Comparison of ENCODE assay signal across 16 mouse cellular contexts in the genomic region with DNA sequence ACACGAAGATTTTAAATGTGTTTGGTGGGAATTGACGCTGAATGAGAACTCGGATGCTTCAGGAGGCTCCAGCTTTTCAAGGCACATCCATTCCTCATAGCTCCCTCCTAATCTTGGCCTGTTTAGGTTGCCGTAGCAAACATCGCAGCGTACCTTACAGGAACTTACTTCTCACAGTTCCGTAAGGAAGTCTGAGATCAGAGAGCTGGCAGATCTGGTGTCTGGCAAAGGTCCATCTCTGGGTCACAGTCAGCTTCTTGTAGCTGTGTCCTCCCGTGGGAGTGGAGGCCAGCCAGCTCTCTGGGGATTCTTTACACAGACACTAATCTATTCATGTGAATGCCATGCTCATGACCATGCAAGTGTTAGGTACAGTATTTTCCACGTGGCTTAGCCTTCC. TPM values are rescaled to one million over a fixed set of nuclear protein-coding genes. Genes with fewer than 3 reads are reported as not detected.
DNase-seq lines count a peak whose midpoint lies in the region; ATAC-seq and TF ChIP-seq lines count a peak whose summit lies in the region.
"Had no signal": no experiment of that assay in that cellular context is flagged by ENCODE, and none has a peak within 500 bp of the region (broad histone marks: within the 10 kb centered on the region; RNA-seq: fewer than 3 reads in every experiment).

No protein-coding gene starts in this region.

- H3K9me3 ChIP-seq in kidney, embryonic 14.5 days (ENCODE audit: control insufficient read depth, low read length) = no peaks in the 10 kb centered on the region
- H3K9me3 ChIP-seq: forebrain, embryonic 10.5 days; heart, embryonic 13.5 days; liver, embryonic 13.5 days had no signal

- no peaks in the 10 kb centered on the region for H3K4me1 ChIP-seq in kidney, adult 2 months (ENCODE audit: control insufficient read depth, insufficient read depth, low read length)
- no peaks in the 10 kb centered on the region for H3K4me1 ChIP-seq in kidney, embryonic 14.5 days (ENCODE audit: control insufficient read depth, insufficient read depth, low read length)
- H3K4me1 ChIP-seq: liver, embryonic 13.5 days had no signal

- H3K9ac ChIP-seq in kidney, embryonic 14.5 days (ENCODE audit: low read depth, low read length) = no peak overlapping the region
- H3K9ac ChIP-seq: heart, embryonic 13.5 days; liver, embryonic 13.5 days had no signal

- no peak overlapping the region for H3K4me2 ChIP-seq in kidney, embryonic 14.5 days (replicated peaks; ENCODE audit: low read depth, low read length)
- H3K4me2 ChIP-seq: heart, embryonic 13.5 days; liver, embryonic 13.5 days had no signal

- H3K4me3 ChIP-seq in kidney, adult 2 months (ENCODE audit: insufficient read depth, low read depth, low read length) = no peak overlapping the region
- no peak overlapping the region for H3K4me3 ChIP-seq in kidney, embryonic 14.5 days (ENCODE audit: low read length)
- H3K4me3 ChIP-seq: forebrain, embryonic 10.5 days; heart, embryonic 13.5 days; layer of hippocampus, adult 2 months; liver, embryonic 13.5 days had no signal

- DNase-seq in cerebellum, postnatal 10 days = peak; percentile 54 to 55
- no peak for DNase-seq in cerebellum, adult 8-10 months
- DNase-seq in kidney, adult 2 months = peak; percentile 45
- DNase-seq in right cerebral cortex, postnatal 14 days = peak; percentile 26
- DNase-seq in right cerebral cortex, postnatal 25 days = no peak
- peak; percentile 62 for DNase-seq in testis, postnatal 10 days (ENCODE audit: low spot score)
- DNase-seq in thymus, postnatal 25 days = no peak
- DNase-seq: liver, embryonic 13.5 days; lung, postnatal 10 days; thymus, postnatal 36 days had no signal

- no peak for TF ChIP-seq POLR2A in kidney, adult 2 months (IDR thresholded peaks at IDR 0.05; ENCODE audit: low read depth, low read length)

- H3K36me3 ChIP-seq in kidney, adult 2 months (ENCODE audit: control insufficient read depth, insufficient read depth, low read length) = no peaks in the 10 kb centered on the region
- H3K36me3 ChIP-seq in kidney, embryonic 14.5 days (ENCODE audit: control insufficient read depth, insufficient read depth, low read length) = peaks cover 25% of the 10 kb centered on the region; the same call in 1 of the 2 replicates
- H3K36me3 ChIP-seq: forebrain, embryonic 10.5 days had no signal

- H3K27me3 ChIP-seq in kidney, adult 2 months (replicated peaks; ENCODE audit: control insufficient read depth, insufficient read depth, low read length) = no peaks in the 10 kb centered on the region
- no peaks in the 10 kb centered on the region for H3K27me3 ChIP-seq in kidney, embryonic 14.5 days (ENCODE audit: control insufficient read depth, insufficient read depth, low read length)
- H3K27me3 ChIP-seq: heart, embryonic 13.5 days; liver, embryonic 13.5 days had no signal

- TF ChIP-seq CTCF in kidney, adult 2 months (conservative IDR thresholded peaks at IDR 0.05; ENCODE audit: insufficient read depth, insufficient read length, low read depth, low read length) = no peak

- WGBS in kidney, adult 2 months = 65% methylated on average over 9 of the region's 9 CpGs
- 69% methylated on average over 9 of the region's 9 CpGs for WGBS in kidney, embryonic 14.5 days

- no peak for ATAC-seq in kidney, embryonic 14.5 days (ENCODE audit: low FRiP score, low TSS enrichment)
- ATAC-seq: hindbrain, embryonic 16.5 days; midbrain, embryonic 16.5 days had no signal

- no peak overlapping the region for H3K27ac ChIP-seq in kidney, adult 2 months (ENCODE audit: insufficient read depth, low read depth, low read length)
- H3K27ac ChIP-seq in kidney, embryonic 14.5 days (ENCODE audit: low read depth, low read length) = no peak overlapping the region
- H3K27ac ChIP-seq: forebrain, embryonic 10.5 days; heart, embryonic 13.5 days; layer of hippocampus, adult 2 months; liver, embryonic 13.5 days had no signal

RNA-seq across cellular contexts. Expression of gene Fam114a1, which starts 56.9 kb away (rescaled TPM):
- polyA plus RNA-seq in kidney, adult 2 months (2012; rRNA removed) = 7.7 and 8.8 TPM in 2 replicates
- polyA plus RNA-seq in kidney, embryonic 14.5 days (2014; fragmentation: Nextera tagmentation; extraction: Ambion mirVana) = 19.5 and 30.2 TPM in 2 replicates

Comparison
In these comparisons a context has a peak if more than half of its experiments do, and no peak if none do; other contexts are left out.
1. DNase-seq: peak in cerebellum, postnatal 10 days (2 of 2), kidney, adult 2 months (single experiment), right cerebral cortex, postnatal 14 days (single experiment) and testis, postnatal 10 days (single experiment); none in cerebellum, adult 8-10 months (single experiment), right cerebral cortex, postnatal 25 days (single experiment) and thymus, postnatal 25 days (single experiment).